Mouse (Mus musculus): ENCODE data around the gene Hebp2.
"Not testable (repeated sequence)": the region's sequence is repeated elsewhere in the genome, so short reads cannot be mapped to it uniquely, and the experiment has no call there.

The Hebp2 gene

GRCm38 (mm10) chr10:18545813-18546235, at the start of gene Hebp2:
Hebp2 (minus strand) TSS chr10:18546076.
- DNase-seq (ENCODE audit: low read depth): peak; percentile 7

DNA sequence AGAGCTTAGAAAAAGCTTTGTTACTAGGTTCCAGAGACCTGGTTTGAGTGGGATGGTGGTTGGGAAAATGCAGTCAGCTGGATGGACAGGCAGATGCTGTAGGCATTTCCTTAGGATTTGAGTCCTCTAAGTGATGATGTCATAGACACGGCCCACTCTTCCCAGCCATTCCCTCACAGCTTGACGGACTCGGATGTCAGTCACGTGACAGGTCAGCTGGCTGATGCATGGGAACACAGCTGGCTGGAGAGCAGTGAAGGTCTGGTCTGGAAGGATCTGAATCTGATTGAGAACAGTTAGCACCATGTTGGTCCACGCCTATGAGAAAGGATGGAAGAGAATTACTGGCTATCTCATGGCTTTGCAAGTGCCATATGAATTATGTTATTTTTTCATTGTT, 43.6 kb upstream of the Hebp2 start:
- DNase-seq (ENCODE audit: low read depth): no peak

DNA sequence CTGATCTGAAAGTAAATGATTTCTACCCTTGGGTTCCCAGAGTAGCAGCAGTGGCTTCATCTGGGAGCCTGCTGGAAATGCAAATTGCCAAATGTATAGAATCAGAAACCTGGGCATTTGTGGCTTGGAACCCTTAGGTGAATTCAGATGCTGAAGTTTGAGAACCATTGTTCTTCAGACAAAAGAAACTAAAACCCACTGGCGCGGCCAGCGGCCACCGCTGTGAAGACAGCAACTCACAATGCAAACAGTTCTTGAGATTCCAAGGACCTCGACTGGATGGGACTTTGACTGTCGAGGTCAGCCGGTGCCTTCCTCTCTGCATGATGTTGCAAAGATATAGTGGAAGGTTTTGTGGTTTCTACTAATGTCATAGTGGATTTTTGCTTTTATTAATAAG, 38.3 kb upstream of the Hebp2 start:
- DNase-seq (ENCODE audit: low read depth): no peak

GRCm38 (mm10) chr10:18572581-18572980, 26.7 kb upstream of the Hebp2 start:
- DNase-seq (ENCODE audit: low read depth): peak; percentile 8

DNA sequence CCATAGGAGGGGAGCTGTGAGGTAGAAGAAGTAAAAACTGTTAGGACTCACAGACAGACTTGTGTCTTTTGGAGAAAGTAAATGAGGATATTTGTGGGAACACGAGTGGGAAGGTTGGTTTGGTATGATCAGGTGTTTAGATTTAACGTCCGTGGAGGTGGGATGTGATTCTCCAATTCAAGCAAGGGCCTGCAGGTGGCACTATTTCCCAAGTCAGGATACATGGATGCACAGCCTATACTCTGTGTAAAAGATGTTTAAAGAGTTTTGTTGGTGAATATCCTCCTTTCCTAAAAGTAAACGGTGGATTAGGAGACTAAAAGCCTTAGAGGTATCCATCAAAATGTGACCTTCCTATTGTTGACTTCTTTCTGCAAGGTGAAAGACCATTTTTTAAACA, 17.1 kb upstream of the Hebp2 start:
- DNase-seq (ENCODE audit: low read depth): peak; percentile 44

DNA sequence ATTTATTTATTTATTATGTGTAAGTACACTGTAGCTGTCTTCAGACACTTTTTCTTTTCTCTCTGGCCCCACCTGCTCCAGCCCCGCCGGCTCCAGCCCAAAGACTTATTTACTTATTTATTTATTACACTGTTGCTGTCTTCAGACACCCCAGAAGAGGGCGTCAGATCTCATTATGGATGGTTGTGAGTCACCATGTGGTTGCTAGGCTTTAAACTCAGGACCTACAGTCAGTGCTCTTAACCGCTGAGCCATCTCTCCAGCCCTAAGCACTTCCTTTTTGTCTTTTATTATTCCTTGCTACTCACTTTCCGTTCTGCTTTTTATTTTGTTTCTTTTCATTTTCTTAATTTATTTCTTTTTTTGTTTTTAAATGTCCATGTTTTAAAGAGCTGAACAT, 15.6 kb upstream of the Hebp2 start:
- no peak for DNase-seq (ENCODE audit: low read depth)

DNA sequence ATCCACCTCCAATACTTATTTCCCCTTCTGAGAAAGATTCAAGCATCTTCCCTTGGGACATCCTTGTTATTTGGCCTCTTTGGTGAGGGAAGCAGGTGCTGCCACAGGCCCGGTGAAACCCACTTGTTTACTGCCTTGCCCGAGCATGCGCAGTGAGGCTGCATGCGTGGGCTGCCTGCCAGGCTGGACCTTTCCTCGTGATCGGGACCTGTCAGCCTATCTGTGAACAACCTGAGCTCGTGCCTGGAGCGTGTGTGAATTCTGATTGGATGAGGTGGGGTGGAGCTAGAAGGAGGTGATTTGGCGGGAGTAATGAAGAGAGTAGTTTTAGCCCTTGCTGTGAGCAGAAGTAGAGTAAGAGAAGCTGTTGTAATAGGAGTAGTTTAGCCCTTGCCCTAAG, 13.2 kb upstream of the Hebp2 start:
- not testable (repeated sequence) for DNase-seq (ENCODE audit: low read depth)

- DNase-seq (ENCODE audit: low read depth): no peak
Measured at GRCm38 (mm10) chr10:18549321-18550216, 3.7 kb upstream of the Hebp2 start.

- DNase-seq (ENCODE audit: low read depth): no peak
Measured at GRCm38 (mm10) chr10:18547381-18547780, 1.5 kb upstream of the Hebp2 start.

GRCm38 (mm10) chr10:18545309-18545708, 567 bp downstream of the Hebp2 start:
- no peak for DNase-seq (ENCODE audit: low read depth)

GRCm38 (mm10) chr10:18536889-18537288, 9.0 kb downstream of the Hebp2 start:
- DNase-seq (ENCODE audit: low read depth): no peak

DNA sequence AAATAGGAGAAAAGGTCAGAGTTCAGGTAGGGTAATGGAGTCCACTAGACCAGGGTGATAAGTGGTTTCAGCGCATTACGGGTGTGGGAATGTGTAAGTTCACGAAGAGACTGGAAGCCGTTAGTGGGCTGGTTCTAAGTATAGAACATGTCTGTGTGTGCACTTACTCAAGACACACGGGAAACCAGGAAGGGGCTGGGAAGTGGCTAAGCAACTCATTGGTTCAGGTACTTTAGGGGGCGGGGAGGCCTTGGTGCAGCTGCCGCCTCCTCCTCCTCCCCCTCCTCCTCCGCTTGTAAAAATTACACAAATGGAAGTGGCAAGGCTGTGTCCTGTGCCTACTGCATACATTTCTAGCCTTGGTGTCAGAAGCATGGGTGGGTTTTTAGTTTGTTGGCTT, 13.6 kb downstream of the Hebp2 start:
- no peak for DNase-seq (ENCODE audit: low read depth)

DNA sequence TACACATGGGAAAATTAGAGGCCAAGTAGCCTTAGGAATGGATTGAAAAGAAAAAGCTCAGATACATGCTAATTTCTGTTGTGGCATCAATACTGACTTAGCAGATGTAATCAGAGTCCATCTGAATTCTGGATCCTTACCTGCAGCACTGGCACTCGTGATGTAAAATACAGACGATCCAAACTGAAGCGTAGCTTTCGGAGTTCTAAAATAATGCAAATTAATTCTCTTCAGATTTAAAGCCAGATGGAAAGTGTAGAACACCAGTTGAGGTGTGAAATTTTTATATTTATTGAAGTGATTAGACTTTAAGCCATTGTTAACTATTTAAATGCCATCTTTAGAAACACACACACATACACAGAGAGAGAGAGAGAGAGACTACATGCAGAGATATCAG, 15.7 kb downstream of the Hebp2 start:
- DNase-seq (ENCODE audit: low read depth): no peak

DNA sequence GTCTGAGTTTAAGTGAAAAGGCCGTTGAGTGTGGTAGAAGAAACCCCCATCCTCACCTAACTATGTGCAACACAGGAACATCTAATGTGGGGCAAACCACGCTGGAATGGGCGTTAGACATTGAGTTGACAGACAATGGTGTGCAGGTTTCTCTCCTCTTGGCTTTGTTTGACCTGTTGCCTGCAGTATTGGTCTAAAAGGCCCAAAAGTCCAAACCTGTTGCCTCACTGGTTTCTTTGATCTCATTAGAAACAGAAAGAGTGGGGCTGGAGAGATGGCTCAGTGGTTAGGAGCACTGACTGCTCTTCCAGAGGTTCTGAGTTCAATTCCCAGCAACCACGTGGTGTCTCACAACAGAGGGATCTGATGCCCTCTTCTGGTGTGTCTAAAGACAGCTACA, 16.7 kb downstream of the Hebp2 start:
- no peak for DNase-seq (ENCODE audit: low read depth)

DNA sequence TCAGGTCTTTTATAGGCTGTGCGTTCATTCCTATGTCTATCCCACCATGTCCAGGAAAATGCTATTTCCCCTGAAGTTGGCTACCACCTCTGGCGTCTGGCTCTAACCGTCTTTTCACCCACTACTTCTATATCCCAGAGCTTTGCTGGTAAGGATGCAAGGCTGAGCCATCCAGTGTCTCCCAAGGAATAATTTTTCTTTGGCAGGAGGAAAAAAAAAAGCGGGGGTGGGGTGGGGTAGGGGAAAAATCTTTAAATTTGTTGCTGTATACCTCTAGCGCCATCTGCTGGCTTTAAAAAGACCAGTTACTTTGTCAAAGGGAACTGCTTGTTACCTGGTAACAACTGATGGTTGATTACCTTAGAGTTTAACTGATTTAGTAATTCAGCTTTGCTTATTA, 17.4 kb downstream of the Hebp2 start:
- peak; percentile 57 for DNase-seq (ENCODE audit: low read depth)

DNA sequence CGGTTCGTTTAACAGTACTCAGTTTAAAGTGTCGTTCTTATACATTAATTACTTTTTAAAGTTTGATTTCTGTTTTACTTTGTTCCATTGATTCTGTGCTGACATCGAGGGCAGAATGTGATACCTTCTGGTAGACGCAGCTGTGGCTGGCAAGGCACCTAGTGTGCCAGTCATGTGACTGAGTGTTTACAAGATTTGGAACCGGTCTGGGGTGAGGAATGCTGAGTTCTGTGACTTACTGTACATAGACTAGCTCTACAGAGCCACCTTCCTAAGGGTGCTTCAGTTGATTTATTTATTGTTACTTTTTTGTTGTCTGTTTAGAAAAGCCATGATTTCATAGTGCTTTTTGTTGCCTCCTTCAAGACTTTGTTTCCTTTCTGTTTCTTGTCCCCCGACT, 18.1 kb downstream of the Hebp2 start:
- DNase-seq (ENCODE audit: low read depth): peak; percentile 26

GRCm38 (mm10) chr10:18526851-18527675, 18.8 kb downstream of the Hebp2 start:
- peak; percentile 29 for DNase-seq (ENCODE audit: low read depth)

- DNase-seq (ENCODE audit: low read depth): no peak
Measured at GRCm38 (mm10) chr10:18526184-18526850, 19.6 kb downstream of the Hebp2 start.

GRCm38 (mm10) chr10:18525726-18526125, 20.1 kb downstream of the Hebp2 start:
- DNase-seq (ENCODE audit: low read depth): no peak

DNA sequence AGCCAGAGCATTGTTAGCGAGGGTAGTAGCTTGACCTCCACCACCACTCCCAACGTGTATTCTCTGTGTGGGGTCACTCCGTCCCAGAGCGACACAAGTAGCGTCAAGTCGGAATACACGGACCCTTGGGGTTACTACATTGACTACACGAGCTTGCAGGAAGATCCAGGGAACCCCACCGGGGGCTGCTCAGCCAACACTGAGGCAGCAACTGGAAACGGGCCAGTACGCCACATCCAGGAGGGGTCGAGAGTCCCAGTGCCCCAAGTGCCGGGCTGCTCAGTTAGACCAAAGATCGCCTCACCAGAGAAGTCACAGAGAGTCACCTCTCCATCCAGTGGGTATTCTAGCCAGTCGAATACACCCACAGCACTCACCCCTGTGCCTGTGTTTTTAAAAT, 20.6 kb downstream of the Hebp2 start:
- no peak for DNase-seq (ENCODE audit: low read depth)

- no peak for DNase-seq (ENCODE audit: low read depth)
Measured at GRCm38 (mm10) chr10:18522556-18522955, 23.3 kb downstream of the Hebp2 start.

- no peak for DNase-seq (ENCODE audit: low read depth)
Measured at GRCm38 (mm10) chr10:18511496-18511895, 34.4 kb downstream of the Hebp2 start.

DNA sequence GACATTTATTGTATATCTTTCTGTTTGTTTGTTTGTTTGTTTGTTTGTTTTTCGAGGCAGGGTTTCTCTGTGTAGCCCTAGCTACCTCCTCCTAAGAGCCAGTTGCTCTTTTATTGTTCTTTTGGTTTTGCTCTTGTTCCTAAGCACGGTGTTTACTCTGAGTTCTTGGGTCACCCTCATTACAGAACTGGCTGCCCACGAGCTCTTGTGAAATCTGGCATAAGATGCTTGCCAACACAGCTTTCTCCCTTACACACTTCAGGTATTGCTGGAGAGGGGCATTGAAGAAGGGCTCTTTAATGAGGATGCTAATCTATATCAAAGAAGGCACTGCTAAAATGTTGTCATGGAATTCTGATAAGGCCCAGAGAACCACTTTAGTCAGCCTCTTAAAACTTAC, 35.2 kb downstream of the Hebp2 start:
- DNase-seq (ENCODE audit: low read depth): no peak
